Mouse (Mus musculus) liver (tissue): ENCODE data around the gene Zfp934.
A peak's percentile ranks its signal among the peaks of the same experiment; 100 is the strongest.
"Not testable (repeated sequence)": the region's sequence is repeated elsewhere in the genome, so short reads cannot be mapped to it uniquely, and the experiment has no call there.

ENCODE experiments used
- DNase-seq: peaks from one replicate; pipeline ENCODE4 v3.0.0-alpha.2; 2020; ENCODE audit warnings: mixed read lengths

Zfp934 gene

DNA sequence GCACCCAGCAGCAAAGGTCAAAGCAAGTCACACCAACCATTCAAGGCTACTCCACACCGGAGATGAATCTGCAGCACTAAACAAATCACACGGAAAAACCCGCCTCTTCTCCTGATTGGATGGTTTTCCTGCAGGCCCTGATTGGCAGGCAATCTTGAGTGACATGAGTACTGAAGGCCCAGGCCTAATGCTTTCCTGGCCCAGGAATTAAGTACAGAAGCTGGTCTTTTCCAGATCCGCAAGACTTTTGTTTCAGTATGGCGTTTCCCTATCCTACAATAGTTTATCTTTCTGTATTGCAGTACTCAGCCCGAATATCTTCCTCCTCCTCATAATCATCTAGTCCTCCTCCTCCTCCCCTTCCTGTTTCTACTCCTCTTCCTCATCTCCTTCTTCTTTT lies at the start of gene Zfp934:
Gene Zfp934 (minus strand): TSS at position 101 of the 400 bp plus-strand sequence.
- not testable (repeated sequence) for DNase-seq

DNA sequence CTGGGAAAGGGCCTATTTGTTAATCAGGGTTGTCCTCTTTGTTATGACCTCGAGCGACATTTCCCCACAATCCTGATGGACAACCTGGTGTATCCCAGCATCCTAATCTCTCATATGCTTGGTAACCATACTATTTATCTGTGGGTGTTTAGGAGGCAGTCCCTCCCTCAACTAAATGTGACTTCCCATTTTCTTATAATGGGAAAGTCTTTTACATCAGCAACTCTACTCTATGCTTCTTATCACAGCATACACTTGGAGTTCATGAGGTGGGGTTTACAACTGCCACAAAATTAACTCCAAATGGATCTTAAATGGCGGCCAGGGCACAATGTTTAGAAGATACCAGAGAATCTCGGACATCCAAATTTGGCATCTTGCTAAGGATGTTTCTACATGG lies 46.5 kb upstream of the Zfp934 start:
- DNase-seq, result not testable (repeated sequence)

DNA sequence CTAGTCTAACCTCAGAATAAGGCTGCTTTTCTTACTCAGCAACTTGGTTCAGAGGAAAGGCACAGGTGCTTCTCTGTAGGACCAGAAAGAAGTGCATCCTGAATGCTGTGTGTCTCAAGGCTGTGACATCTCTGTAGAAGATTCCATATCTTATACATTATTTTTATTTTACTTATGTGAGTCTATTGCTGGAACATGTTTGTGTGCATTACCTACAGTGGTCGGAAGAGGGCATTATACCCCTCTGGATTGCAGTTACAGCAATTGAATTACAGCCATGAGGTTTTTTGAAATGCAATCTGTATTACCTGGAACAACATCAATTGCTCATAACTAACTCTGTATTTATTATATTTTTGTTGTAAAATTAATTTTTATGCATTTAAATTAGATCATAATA lies 9.3 kb downstream of the Zfp934 start:
- not testable (repeated sequence) for DNase-seq

DNA sequence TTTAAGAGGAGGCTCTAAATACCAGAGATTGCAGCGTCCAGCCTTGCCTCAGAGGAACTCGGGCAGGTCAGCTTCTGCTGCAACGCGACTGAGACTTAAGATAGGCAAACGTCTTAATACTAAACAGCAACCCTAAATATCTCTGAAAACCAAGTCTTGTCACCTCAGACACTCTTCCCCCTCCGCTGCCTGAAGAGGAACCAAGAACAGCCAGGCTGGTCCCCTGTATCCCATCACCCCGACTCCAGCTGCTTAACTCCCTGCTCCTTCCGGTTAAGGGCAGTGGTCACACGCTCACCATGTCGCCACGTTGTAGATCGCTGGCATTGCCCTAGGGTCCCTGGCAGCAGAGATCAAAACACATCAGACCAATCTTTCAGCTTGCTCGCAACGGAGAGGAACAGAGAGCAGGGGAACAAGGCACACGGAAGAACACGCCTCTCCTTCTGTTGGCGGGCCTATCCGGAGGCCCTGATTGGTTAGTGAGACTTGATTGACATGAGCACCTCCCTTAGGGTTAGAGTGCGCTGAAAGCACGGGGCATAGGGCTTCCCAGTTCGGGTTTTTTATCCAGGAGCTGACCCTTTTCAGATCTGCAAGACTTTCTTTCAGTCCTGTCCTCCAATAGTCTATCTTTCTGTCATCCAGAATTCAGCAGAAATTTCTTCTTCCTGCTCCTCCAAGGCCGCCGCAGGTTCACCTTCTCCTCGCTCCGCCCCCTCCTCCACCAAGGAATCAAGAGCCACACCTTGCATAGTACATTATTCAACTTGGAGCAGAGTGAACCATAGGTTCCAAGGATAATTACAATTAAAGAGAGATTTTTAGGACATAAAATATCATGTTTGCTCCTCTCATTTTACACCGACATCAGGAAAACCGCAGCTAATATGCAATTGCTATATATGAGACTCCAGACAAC lies 12.5 kb downstream of the Zfp934 start, which contains the start of gene Zfp935:
Gene Zfp935 (minus strand): TSS at position 323 of the 922 bp plus-strand sequence.
- DNase-seq, result peak; percentile 9

DNA sequence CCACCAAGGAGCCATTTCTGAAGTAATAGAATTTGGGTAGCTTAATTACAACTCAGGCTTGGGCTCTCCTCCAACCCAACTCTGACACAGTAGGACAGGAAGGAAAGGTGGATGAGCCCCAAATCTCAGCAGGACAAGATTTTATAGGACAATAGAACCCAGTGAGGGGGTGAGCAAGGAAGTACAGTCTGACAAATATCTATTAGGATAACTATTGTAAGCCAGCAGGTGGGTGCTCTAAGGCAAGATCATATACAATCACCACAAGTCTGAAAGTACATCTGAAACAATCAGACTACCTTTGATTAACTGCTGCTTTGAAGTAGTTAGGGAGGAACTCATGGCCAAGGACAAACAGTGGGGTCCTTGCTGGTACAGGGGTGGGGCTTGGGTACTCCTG lies 40.9 kb downstream of the Zfp934 start:
- DNase-seq, result not testable (repeated sequence)

GRCm38 (mm10) chr13:62510641-62511420 lies 60.2 kb downstream of the Zfp934 start:
- not testable (repeated sequence) for DNase-seq

- not testable (repeated sequence) for DNase-seq
Measured at GRCm38 (mm10) chr13:62472661-62473060, 98.3 kb downstream of the Zfp934 start.

GRCm38 (mm10) chr13:62469947-62470346 lies 101.1 kb downstream of the Zfp934 start:
- DNase-seq, result not testable (repeated sequence)

GRCm38 (mm10) chr13:62466424-62467334 lies 104.3 kb downstream of the Zfp934 start, which contains the start of gene Gm49359:
Gene Gm49359, minus strand, starts transcription at chr13:62466832.
- peak; percentile 83 for DNase-seq
